Comparison of ENCODE assay signal across 11 mouse cellular contexts in genomic region chr3:40522846-40523245, GRCm38 (mm10). TPM values are rescaled to one million over a fixed set of nuclear protein-coding genes. Genes with fewer than 3 reads are reported as not detected.
DNase-seq lines count a peak whose midpoint lies in the region; ATAC-seq and TF ChIP-seq lines count a peak whose summit lies in the region.
"Had no signal": no experiment of that assay in that cellular context is flagged by ENCODE, and none has a peak within 500 bp of the region (broad histone marks: within the 10 kb centered on the region; RNA-seq: fewer than 3 reads in every experiment).

No protein-coding gene starts in this region.

- H3K4me1 ChIP-seq in hindbrain, embryonic 13.5 days (replicated peaks): peaks cover 16% of the 10 kb centered on the region
- no peaks in the 10 kb centered on the region for H3K4me1 ChIP-seq in hindbrain, embryonic 11.5 days (replicated peaks; ENCODE audit: control insufficient read depth, insufficient read depth, low read length)
- H3K4me1 ChIP-seq in liver, embryonic 14.5 days (replicated peaks; ENCODE audit: control insufficient read depth in 2 of 2, insufficient read depth in 2 of 2, low read length in 1 of 2): no peaks in the 10 kb centered on the region; a peak in 1 of 4 replicates

- no peak overlapping the region for H3K4me3 ChIP-seq in hindbrain, embryonic 13.5 days
- H3K4me3 ChIP-seq in hindbrain, embryonic 11.5 days (ENCODE audit: low read depth, low read length): no peak overlapping the region
- H3K4me3 ChIP-seq in liver, embryonic 14.5 days (ENCODE audit: insufficient read depth in 1 of 2, low read depth in 2 of 2, low read length in 2 of 2): no peak overlapping the region
- H3K4me3 ChIP-seq: midbrain, embryonic 10.5 days had no signal

- no peaks in the 10 kb centered on the region for H3K9me3 ChIP-seq in hindbrain, embryonic 13.5 days
- H3K9me3 ChIP-seq in hindbrain, embryonic 11.5 days (ENCODE audit: control insufficient read depth, low read length): no peaks in the 10 kb centered on the region
- no peaks in the 10 kb centered on the region for H3K9me3 ChIP-seq in liver, embryonic 14.5 days (ENCODE audit: control insufficient read depth, low read length)
- H3K9me3 ChIP-seq: midbrain, embryonic 10.5 days had no signal

- no peaks in the 10 kb centered on the region for H3K36me3 ChIP-seq in hindbrain, embryonic 13.5 days
- H3K36me3 ChIP-seq in hindbrain, embryonic 11.5 days (ENCODE audit: control insufficient read depth, insufficient read depth, low read length): no peaks in the 10 kb centered on the region
- no peaks in the 10 kb centered on the region for H3K36me3 ChIP-seq in liver, embryonic 14.5 days (replicated peaks; ENCODE audit: control insufficient read depth, insufficient read depth, low read depth)
- H3K36me3 ChIP-seq: midbrain, embryonic 10.5 days had no signal

- DNase-seq in hindbrain, embryonic 11.5 days (ENCODE audit: low spot score): no peak
- peak; percentile 44 for DNase-seq in CD4-positive helper T cell, adult 2 months (ENCODE audit: low read depth, low spot score)
- DNase-seq in T-cell, adult 2 months (ENCODE audit: low spot score): peak; percentile 49
- no peak for DNase-seq in liver, embryonic 14.5 days (ENCODE audit: low read depth in 3 of 3, low spot score in 3 of 3)
- no peak for DNase-seq in thymus, postnatal 0 days (ENCODE audit: low spot score)
- no peak for DNase-seq in cerebellum, adult 18-20 months
- no peak for DNase-seq in lung, adult 18-20 months
- DNase-seq: gastrocnemius, postnatal 36 days had no signal

- TF ChIP-seq EP300 in liver, embryonic 14.5 days (IDR thresholded peaks at IDR 0.05; ENCODE audit: low read depth): no peak

- peak overlapping the region; percentile 24; the same call in 1 of the 2 replicates for H3K9ac ChIP-seq in hindbrain, embryonic 13.5 days
- no peak overlapping the region for H3K9ac ChIP-seq in hindbrain, embryonic 11.5 days (ENCODE audit: low read depth, low read length)
- no peak overlapping the region for H3K9ac ChIP-seq in liver, embryonic 14.5 days (replicated peaks)

- ATAC-seq in hindbrain, embryonic 13.5 days (ENCODE audit: low FRiP score): no peak
- ATAC-seq in hindbrain, embryonic 11.5 days (ENCODE audit: low FRiP score): no peak
- no peak for ATAC-seq in liver, embryonic 14.5 days (ENCODE audit: insufficient read depth)
- ATAC-seq: Patski had no signal

- no peak overlapping the region for H3K27ac ChIP-seq in hindbrain, embryonic 13.5 days
- no peak overlapping the region for H3K27ac ChIP-seq in hindbrain, embryonic 11.5 days (ENCODE audit: low read depth, low read length)
- H3K27ac ChIP-seq in liver, embryonic 14.5 days: no peak overlapping the region
- H3K27ac ChIP-seq: midbrain, embryonic 10.5 days had no signal

- TF ChIP-seq CTCF in liver, embryonic 14.5 days (IDR thresholded peaks at IDR 0.05; ENCODE audit: low read depth): no peak

- H3K27me3 ChIP-seq in hindbrain, embryonic 13.5 days: peaks cover 3% of the 10 kb centered on the region; the same call in 1 of the 2 replicates
- H3K27me3 ChIP-seq in hindbrain, embryonic 11.5 days (ENCODE audit: control insufficient read depth, insufficient read depth, low read length): no peaks in the 10 kb centered on the region
- no peaks in the 10 kb centered on the region for H3K27me3 ChIP-seq in liver, embryonic 14.5 days (ENCODE audit: control insufficient read depth, insufficient read depth, low read length)
- H3K27me3 ChIP-seq: Patski had no signal

- peak overlapping the region; percentile 23; the same call in 1 of the 2 replicates for H3K4me2 ChIP-seq in hindbrain, embryonic 13.5 days
- no peak overlapping the region for H3K4me2 ChIP-seq in hindbrain, embryonic 11.5 days (replicated peaks; ENCODE audit: low read depth, low read length)
- peak overlapping the region; percentile 32 for H3K4me2 ChIP-seq in liver, embryonic 14.5 days (ENCODE audit: low read depth)

- WGBS in hindbrain, embryonic 13.5 days: 65% methylated on average over 14 of the region's 14 CpGs
- 60% methylated on average over 14 of the region's 14 CpGs for WGBS in hindbrain, embryonic 11.5 days
- whole genome bisulfite sequencing in liver, embryonic 14.5 days (ENCODE audit: insufficient replicate concordance): 46% methylated on average over 14 of the region's 14 CpGs

RNA-seq across cellular contexts. Expression of gene Intu, which starts 8.2 kb away (rescaled TPM):
- 3.5 and 4.1 TPM in 2 replicates for polyA plus RNA-seq in hindbrain, embryonic 13.5 days (2015; fragmentation: Nextera tagmentation; extraction: Ambion mirVana)
- 8.5 and 9.1 TPM in 2 replicates for polyA plus RNA-seq in hindbrain, embryonic 11.5 days (2014; fragmentation: Nextera tagmentation; extraction: Ambion mirVana)
- polyA plus RNA-seq in liver, embryonic 14.5 days (2012; rRNA removed): 0.70 and 0.80 TPM in 2 replicates
- 0.52 and 0.88 TPM in 2 replicates for polyA plus RNA-seq in liver, embryonic 14.5 days (2014; fragmentation: Nextera tagmentation; extraction: Ambion mirVana)
- 1.2 and 1.5 TPM in 2 replicates for polyA plus RNA-seq in thymus, postnatal 0 days (2015; fragmentation: Nextera tagmentation; extraction: Ambion mirVana)

Comparison
In these comparisons a context has a peak if more than half of its experiments do, and no peak if none do; other contexts are left out.
1. DNase-seq: peak in CD4-positive helper T cell, adult 2 months (single experiment) and T-cell, adult 2 months (single experiment); none in hindbrain, embryonic 11.5 days (single experiment), liver, embryonic 14.5 days (0 of 3), thymus, postnatal 0 days (single experiment), cerebellum, adult 18-20 months (0 of 2) and lung, adult 18-20 months (0 of 2).